Mouse (Mus musculus): ENCODE results near the gene Arhgap5.
"Not testable (repeated sequence)": the region's sequence is repeated elsewhere in the genome, so short reads cannot be mapped to it uniquely, and the experiment has no call there.

The Arhgap5 gene

DNA sequence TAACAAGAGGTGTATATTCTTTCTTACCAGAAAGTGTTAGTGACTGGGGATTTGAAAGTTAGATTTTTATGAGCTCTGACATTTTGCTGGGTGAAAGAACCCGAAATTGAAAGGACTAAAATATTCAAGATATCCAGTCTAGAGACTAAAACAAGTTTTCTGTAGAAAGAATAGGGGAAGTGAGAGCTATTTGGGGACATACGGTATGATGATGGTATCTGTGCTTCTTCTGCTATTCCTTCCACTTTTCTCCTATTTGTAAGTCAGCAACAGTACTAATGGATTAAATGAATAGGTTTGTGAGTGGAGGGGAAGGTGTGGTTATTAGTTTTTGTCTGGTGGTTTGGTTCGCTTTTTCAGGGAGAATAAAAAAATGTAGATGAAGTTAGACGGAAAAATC lies 37.5 kb downstream of the Arhgap5 start:
- DNase-seq (ENCODE audit: low read depth) = peak; percentile 29

DNA sequence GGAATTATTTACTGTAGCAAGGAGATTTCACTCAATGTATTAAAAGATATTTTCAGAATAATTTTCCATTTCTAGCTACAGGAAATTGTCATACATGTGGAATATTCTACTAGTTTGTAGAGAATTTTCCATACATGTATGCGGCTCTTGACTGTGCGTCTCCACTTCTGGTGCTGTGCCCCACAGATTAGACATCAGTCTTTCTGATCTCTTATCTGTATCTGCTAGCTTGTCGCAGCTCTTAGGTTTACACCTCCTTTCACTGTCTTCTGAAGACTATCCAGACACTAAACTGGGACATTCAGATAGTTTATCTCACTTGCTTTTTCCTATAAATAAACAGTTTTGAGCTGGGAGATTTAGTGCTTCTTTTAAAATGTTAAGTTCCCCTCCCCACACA lies 40.8 kb downstream of the Arhgap5 start:
- DNase-seq (ENCODE audit: low read depth) = peak; percentile 39

DNA sequence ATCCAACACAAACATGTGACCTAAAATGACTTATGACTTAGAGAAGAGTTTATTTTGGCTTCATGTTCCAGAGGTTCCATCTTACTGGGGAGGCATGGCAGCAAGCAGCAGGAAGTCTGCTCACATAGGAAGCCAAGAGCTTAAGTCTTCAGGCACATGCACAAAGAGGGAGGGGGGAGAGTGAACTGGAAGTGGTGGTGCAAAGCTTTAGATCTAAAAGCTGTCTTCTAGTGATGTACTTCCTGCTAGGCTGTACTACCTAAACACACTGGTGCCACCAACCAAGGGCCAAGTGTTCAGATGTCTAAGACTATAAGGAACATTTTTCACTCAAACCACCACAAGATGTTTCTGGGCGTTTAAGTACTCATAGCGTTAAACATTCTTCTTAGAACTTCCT lies 48.3 kb downstream of the Arhgap5 start:
- DNase-seq (ENCODE audit: low read depth) = no peak

- DNase-seq (ENCODE audit: low read depth) = peak; percentile 22
Measured at GRCm38 (mm10) chr12:52555188-52555876, 51.6 kb downstream of the Arhgap5 start.

DNA sequence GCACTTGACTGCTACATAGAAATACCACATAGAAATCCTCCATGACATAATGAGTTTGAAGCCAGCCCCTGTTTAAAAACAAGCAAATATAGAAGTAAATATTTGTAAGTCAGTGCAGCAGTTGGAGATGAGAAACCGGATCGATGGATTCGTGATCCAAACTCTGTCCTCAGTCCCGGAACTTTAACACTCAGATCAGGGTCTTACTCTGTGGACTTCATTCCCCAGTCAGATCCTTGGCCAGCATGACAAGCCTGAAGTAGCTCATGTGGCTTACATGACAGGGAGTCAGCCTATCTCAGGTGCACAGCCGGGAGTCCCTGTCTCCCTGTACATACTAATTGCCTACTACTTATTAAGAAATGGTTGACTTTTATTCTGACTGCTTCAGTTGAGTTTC lies 61.9 kb downstream of the Arhgap5 start:
- DNase-seq (ENCODE audit: low read depth) = no peak

GRCm38 (mm10) chr12:52573371-52573770 lies 69.6 kb downstream of the Arhgap5 start:
- DNase-seq (ENCODE audit: low read depth) = no peak

- not testable (repeated sequence) for DNase-seq (ENCODE audit: low read depth)
Measured at GRCm38 (mm10) chr12:52586466-52586865, 82.7 kb downstream of the Arhgap5 start.

- peak; percentile 72 for DNase-seq (ENCODE audit: low read depth)
Measured at GRCm38 (mm10) chr12:52587473-52588010, 83.8 kb downstream of the Arhgap5 start.

DNA sequence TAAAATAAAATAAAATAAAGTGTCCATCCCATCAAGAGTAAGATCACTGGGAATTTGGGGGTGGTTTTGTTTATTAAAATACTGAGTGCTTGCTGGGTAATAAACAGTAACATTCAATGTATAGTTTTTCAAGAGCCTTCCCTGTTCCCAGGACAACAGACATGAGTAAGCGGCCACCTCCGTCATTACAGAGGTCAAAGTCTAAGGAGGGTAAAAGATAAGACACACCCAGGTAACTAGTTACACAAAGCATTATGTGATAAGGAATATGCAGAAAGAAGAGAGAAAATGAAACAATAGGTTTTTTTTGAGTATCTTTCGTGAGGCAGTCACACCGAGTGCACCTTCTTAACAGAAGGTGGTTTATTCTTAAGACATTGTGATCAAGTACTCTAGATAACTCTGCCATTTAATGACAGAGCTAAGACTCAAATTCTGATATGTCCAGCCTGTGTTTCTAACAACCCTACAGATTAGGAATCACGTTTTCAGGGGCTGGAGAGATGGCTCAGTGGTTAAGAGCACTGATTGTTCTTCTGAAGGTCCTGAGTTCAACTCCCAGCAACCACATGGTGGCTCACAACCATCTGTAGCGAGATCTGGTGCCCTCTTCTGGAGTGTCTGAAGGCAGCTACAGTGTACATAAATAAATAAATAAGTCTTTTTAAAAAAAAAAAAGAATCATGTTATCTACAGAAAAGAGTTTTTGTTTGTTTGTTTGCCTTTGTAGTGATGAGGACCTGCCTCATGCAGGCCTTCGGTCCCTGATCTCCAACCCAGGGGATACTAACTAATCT lies 91.8 kb downstream of the Arhgap5 start:
- no peak for DNase-seq (ENCODE audit: low read depth)

- peak; percentile 41 for DNase-seq (ENCODE audit: low read depth)
Measured at GRCm38 (mm10) chr12:52602471-52602870, 98.7 kb downstream of the Arhgap5 start.

DNA sequence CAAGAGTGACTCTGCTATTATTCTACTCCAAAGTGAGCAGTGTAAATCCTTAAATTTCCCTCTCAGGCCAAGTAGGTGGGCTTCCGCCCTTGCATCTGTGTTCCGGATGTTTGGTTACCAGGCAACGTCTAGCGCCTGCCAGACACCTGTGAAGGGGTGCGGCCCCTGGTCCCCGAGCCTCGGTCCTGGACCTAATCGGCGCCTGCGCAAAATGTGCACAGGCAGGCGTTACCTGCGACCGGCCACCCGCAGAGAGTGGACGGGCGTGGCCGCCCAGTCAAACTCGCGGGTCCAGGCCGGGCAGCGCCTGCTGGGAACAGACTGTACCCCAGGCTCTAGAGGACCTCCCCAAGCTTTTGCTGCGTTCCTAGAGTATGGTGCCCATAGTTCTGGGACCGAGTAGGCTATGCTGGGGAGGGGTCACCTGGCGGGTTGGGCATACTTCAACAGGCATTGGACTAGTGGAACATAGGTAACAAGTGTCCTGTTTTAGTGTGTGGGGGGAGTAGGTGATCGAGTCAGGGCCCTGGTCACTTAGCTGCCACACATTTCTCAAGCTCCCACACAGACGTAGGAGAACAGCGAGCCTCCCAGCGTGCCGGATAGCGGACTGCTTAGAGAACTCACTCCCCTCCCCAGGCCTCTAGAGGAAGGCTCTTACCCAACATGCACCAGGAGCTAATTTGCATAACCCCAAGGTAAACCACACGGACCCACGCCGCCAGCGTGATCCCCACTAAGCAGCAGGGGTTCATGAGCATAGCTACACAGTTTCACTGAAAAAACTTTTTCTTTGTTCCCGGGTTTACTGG lies 99.3 kb downstream of the Arhgap5 start:
- peak; percentile 97 for DNase-seq (ENCODE audit: low read depth)

- DNase-seq (ENCODE audit: low read depth) = peak; percentile 95
Measured at GRCm38 (mm10) chr12:52603695-52604255, 100.0 kb downstream of the Arhgap5 start.

DNA sequence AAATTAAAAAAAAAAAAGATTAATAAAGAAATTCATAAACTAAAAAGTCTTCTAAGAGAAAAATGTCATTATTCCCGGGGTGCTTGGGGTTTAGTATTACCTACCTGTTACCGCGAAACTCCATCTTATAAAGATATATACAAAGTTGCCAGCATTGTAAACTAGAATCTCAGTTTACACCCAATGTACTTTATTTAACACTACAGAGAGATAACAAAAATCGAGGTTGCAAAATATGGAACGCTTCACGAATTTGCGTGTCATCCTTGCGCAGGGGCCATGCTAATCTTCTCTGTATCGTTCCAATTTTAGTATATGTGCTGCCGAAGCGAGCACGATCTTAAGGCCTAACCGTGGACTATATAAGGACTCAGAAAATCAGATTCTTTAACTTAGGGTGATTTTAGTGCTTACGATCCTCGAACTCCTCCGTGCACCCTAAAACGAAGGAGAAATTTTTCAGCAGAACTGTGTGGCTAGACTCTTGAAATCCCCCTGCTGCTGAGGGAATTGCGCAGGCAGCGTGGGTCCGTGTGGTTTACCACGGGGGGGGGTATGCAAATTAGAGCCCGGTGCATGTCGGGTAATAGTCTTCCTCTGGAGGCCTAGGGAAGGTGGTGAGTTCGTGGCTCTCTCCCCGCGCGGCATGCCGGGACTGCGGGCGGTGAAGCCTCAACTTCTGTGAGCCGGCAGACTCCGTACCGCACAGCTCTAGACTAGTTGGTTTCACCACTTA lies 100.7 kb downstream of the Arhgap5 start:
- DNase-seq (ENCODE audit: low read depth) = peak; percentile 96

- DNase-seq (ENCODE audit: low read depth) = no peak
Measured at GRCm38 (mm10) chr12:52604992-52605652, 101.3 kb downstream of the Arhgap5 start.

DNA sequence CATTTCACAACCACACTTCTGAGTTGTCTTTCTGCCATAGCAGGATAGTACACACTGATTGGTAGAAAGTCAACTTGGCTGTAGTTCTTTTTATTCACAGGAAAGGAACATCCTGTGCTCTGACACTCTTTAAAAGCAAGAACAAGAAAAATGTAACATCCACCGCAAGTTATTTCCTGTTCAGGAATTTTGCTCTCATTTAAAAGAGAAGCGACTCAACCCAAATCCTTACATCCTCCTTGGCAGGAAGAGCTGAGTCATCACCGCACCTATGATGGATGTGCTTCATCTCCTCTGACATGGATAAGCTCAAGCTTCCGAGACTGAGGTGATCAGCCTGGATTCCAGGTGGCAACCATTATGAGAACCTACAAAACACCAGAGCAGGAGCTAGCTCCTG lies 103.6 kb downstream of the Arhgap5 start:
- peak; percentile 39 for DNase-seq (ENCODE audit: low read depth)

DNA sequence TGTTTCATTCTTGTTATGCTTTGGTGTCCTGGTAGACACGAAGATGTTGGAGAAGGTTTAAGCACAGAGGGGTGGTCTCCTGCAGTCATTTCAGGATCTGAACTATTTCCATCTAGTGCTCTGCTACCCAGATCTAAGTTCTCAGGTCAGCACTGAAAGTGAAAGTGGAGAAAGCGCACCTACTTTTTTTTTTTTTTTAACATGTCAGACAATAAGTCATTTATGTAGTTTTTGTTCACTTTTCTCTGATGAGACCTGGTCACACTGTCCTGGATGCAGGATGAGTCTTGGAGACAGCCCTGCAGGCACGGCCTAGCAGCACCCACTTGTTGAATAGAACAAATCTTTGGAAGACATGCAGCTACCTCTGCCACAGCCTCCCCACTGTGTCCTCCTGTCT lies 111.9 kb downstream of the Arhgap5 start:
- DNase-seq (ENCODE audit: low read depth) = no peak

GRCm38 (mm10) chr12:52618418-52619040 lies 114.8 kb downstream of the Arhgap5 start:
- peak; percentile 61 for DNase-seq (ENCODE audit: low read depth)

DNA sequence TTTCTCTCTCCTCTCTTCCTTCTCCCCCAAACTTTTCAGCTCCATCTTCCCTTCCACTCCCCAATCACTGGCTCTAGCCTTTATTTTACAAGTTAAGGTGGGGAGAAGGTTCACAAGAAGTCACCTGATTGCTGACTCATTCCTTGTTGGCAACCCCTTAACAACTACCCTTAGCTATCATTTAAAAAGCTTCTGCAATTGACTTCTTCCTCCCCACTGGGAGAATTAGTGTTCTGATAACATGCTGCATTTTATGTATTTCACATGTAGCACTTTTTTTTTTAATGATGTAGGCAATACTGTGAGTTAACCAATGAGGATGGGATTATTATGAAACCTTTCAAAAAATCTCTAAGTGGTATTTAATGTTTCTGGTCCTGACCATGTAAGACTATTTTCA lies 115.9 kb downstream of the Arhgap5 start:
- no peak for DNase-seq (ENCODE audit: low read depth)
